Mouse (Mus musculus): ENCODE measurements around the gene Nnmt. TPM values are rescaled to one million over a fixed set of nuclear protein-coding genes. Genes with fewer than 3 reads are reported as not detected.

Nnmt gene
- total RNA-seq, 2 experiments from 2014 or later = 0.60 to 0.66 TPM

GRCm38 (mm10) chr9:48637161-48637560, 32.2 kb upstream of the Nnmt start:
- no peak for DNase-seq (ENCODE audit: low spot score in 2 of 2)

- no peak for DNase-seq (ENCODE audit: low spot score in 2 of 2)
Measured at GRCm38 (mm10) chr9:48635576-48636350, 30.8 kb upstream of the Nnmt start.

- DNase-seq (ENCODE audit: low spot score in 2 of 2) = no peak
Measured at GRCm38 (mm10) chr9:48633147-48633546, 28.2 kb upstream of the Nnmt start.

GRCm38 (mm10) chr9:48619268-48619667, 14.3 kb upstream of the Nnmt start:
- no peak for DNase-seq (ENCODE audit: low spot score in 2 of 2)

GRCm38 (mm10) chr9:48618589-48618988, 13.6 kb upstream of the Nnmt start:
- DNase-seq (ENCODE audit: low spot score in 2 of 2) = peak; percentile 69 to 79

GRCm38 (mm10) chr9:48618111-48618510, 13.2 kb upstream of the Nnmt start:
- DNase-seq (ENCODE audit: low spot score in 2 of 2) = no peak

- no peak for DNase-seq (ENCODE audit: low spot score in 2 of 2)
Measured at GRCm38 (mm10) chr9:48617511-48618010, 12.6 kb upstream of the Nnmt start.

- DNase-seq (ENCODE audit: low spot score in 2 of 2) = no peak
Measured at GRCm38 (mm10) chr9:48613221-48613620, 8.3 kb upstream of the Nnmt start.

GRCm38 (mm10) chr9:48612542-48612941, 7.6 kb upstream of the Nnmt start:
- no peak for DNase-seq (ENCODE audit: low spot score in 2 of 2)

GRCm38 (mm10) chr9:48611032-48611431, 6.1 kb upstream of the Nnmt start:
- DNase-seq (ENCODE audit: low spot score in 2 of 2) = no peak

GRCm38 (mm10) chr9:48609734-48610133, 4.8 kb upstream of the Nnmt start:
- DNase-seq (ENCODE audit: low spot score in 2 of 2) = no peak

- no peak for DNase-seq (ENCODE audit: low spot score in 2 of 2)
Measured at GRCm38 (mm10) chr9:48607417-48607816, 2.5 kb upstream of the Nnmt start.

- no peak for DNase-seq (ENCODE audit: low spot score in 2 of 2)
Measured at GRCm38 (mm10) chr9:48606171-48606570, 1.2 kb upstream of the Nnmt start.

GRCm38 (mm10) chr9:48605697-48606096, 744 bp upstream of the Nnmt start:
- no peak for DNase-seq (ENCODE audit: low spot score in 2 of 2)

GRCm38 (mm10) chr9:48604226-48604625, 727 bp downstream of the Nnmt start:
- no peak for DNase-seq (ENCODE audit: low spot score in 2 of 2)

- DNase-seq (ENCODE audit: low spot score in 2 of 2) = no peak
Measured at GRCm38 (mm10) chr9:48600881-48601280, 4.1 kb downstream of the Nnmt start.

GRCm38 (mm10) chr9:48600066-48600465, 4.9 kb downstream of the Nnmt start:
- DNase-seq (ENCODE audit: low spot score in 2 of 2) = no peak

GRCm38 (mm10) chr9:48597494-48597893, 7.5 kb downstream of the Nnmt start:
- DNase-seq (ENCODE audit: low spot score in 2 of 2) = no peak

- no peak for DNase-seq (ENCODE audit: low spot score in 2 of 2)
Measured at GRCm38 (mm10) chr9:48596924-48597323, 8.0 kb downstream of the Nnmt start.

GRCm38 (mm10) chr9:48593915-48594314, 11.0 kb downstream of the Nnmt start:
- no peak for DNase-seq (ENCODE audit: low spot score in 2 of 2)

- no peak for DNase-seq (ENCODE audit: low spot score in 2 of 2)
Measured at GRCm38 (mm10) chr9:48590606-48591005, 14.3 kb downstream of the Nnmt start.

GRCm38 (mm10) chr9:48586332-48586731, 18.6 kb downstream of the Nnmt start:
- DNase-seq (ENCODE audit: low spot score in 2 of 2) = peak; percentile 65 to 69

- no peak for DNase-seq (ENCODE audit: low spot score in 2 of 2)
Measured at GRCm38 (mm10) chr9:48580808-48581207, 24.1 kb downstream of the Nnmt start.

Data from left cerebral cortex, adult 18-20 months (tissue).